Mouse (Mus musculus): ENCODE results near the gene Abtb2. TPM values are rescaled to one million over a fixed set of nuclear protein-coding genes. Genes with fewer than 3 reads are reported as not detected.

Gene Abtb2
- polyA plus RNA-seq, 1 experiment from 2014 or later, result 19.9 TPM

GRCm38 (mm10) chr2:103578663-103579213 is 12.6 kb downstream of the Abtb2 start:
- Histone ChIP-seq H3K4me1 (ENCODE audit: control insufficient read depth, insufficient read depth, low read length) (peaks cover 77% of the 10 kb centered on the region), H3K9me3 (replicated peaks; ENCODE audit: control insufficient read depth, low read length) (no peaks in the 10 kb centered on the region), H3K36me3 (ENCODE audit: control insufficient read depth, insufficient read depth) (no peaks in the 10 kb centered on the region), H3K4me3 (ENCODE audit: low read length) (no peak overlapping the region), H3K27ac (ENCODE audit: low read length) (peak overlapping the region; percentile 97), H3K27me3 (ENCODE audit: control insufficient read depth, insufficient read depth, low read length) (no peaks in the 10 kb centered on the region), H3K9ac (ENCODE audit: low read length) (peak overlapping the region; percentile 49), H3K4me2 (ENCODE audit: low read depth, low read length) (peak overlapping the region; percentile 54)
- no peak for ATAC-seq (replicated peaks; ENCODE audit: extremely low read depth, insufficient read depth, low FRiP score)
- WGBS, result 86% methylated on average over 10 of the region's 10 CpGs

DNA sequence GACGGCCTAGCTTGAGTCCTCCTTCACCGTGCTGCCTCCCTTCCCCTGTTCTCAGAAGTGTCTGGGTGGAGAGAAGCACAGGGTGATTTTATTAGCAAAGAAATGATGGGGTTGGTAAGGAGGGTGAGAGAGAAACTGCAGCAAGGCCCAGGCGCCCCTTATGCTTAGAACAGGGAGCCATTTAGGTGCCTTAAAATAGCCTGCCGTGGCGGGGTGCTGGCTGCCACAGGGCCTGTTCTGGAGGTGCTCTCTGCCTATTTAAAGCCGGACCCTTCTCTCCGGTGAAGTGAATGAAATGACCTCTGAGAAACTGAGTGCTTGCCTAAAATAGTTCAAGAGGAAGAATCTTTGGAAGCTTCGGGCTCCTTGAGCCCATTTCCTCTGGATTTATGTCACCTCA is 14.6 kb downstream of the Abtb2 start:
- Histone ChIP-seq H3K4me1 (ENCODE audit: control insufficient read depth, insufficient read depth, low read length) (peaks cover 79% of the 10 kb centered on the region), H3K4me3 (ENCODE audit: low read length) (no peak overlapping the region), H3K9me3 (replicated peaks; ENCODE audit: control insufficient read depth, low read length) (no peaks in the 10 kb centered on the region), H3K4me2 (ENCODE audit: low read depth, low read length) (peak overlapping the region; percentile 38), H3K27ac (ENCODE audit: low read length) (peak overlapping the region; percentile 97), H3K9ac (ENCODE audit: low read length) (peak overlapping the region; percentile 55), H3K36me3 (ENCODE audit: control insufficient read depth, insufficient read depth) (no peaks in the 10 kb centered on the region), H3K27me3 (ENCODE audit: control insufficient read depth, insufficient read depth, low read length) (no peaks in the 10 kb centered on the region)
- 31% methylated on average over 8 of the region's 8 CpGs for WGBS
- ATAC-seq (replicated peaks; ENCODE audit: extremely low read depth, insufficient read depth, low FRiP score), result peak; percentile 38; the same call in 1 of the 2 replicates

GRCm38 (mm10) chr2:103581369-103581897 is 15.3 kb downstream of the Abtb2 start:
- peak overlapping the region; percentile 97 for H3K27ac ChIP-seq (ENCODE audit: low read length)
- no peaks in the 10 kb centered on the region for H3K27me3 ChIP-seq (ENCODE audit: control insufficient read depth, insufficient read depth, low read length)
- no peak overlapping the region for H3K4me3 ChIP-seq (ENCODE audit: low read length)
- H3K36me3 ChIP-seq (ENCODE audit: control insufficient read depth, insufficient read depth), result no peaks in the 10 kb centered on the region
- H3K9ac ChIP-seq (ENCODE audit: low read length), result peak overlapping the region; percentile 26
- peaks cover 76% of the 10 kb centered on the region for H3K4me1 ChIP-seq (ENCODE audit: control insufficient read depth, insufficient read depth, low read length)
- no peak for ATAC-seq (replicated peaks; ENCODE audit: extremely low read depth, insufficient read depth, low FRiP score)
- H3K4me2 ChIP-seq (ENCODE audit: low read depth, low read length), result peak overlapping the region; percentile 38
- WGBS, result 31% methylated on average over 7 of the region's 7 CpGs
- no peaks in the 10 kb centered on the region for H3K9me3 ChIP-seq (replicated peaks; ENCODE audit: control insufficient read depth, low read length)

GRCm38 (mm10) chr2:103583316-103583715 is 17.2 kb downstream of the Abtb2 start:
- peaks cover 76% of the 10 kb centered on the region for H3K4me1 ChIP-seq (ENCODE audit: control insufficient read depth, insufficient read depth, low read length)
- 0 out of 2 replicates have a peak, but pooled peaks have one; percentile 6 for ATAC-seq (replicated peaks; ENCODE audit: extremely low read depth, insufficient read depth, low FRiP score)
- no peak overlapping the region; the same call in 1 of the 2 replicates for H3K27ac ChIP-seq (ENCODE audit: low read length)
- H3K27me3 ChIP-seq (ENCODE audit: control insufficient read depth, insufficient read depth, low read length), result no peaks in the 10 kb centered on the region
- no peak overlapping the region for H3K4me3 ChIP-seq (ENCODE audit: low read length)
- no peak overlapping the region for H3K4me2 ChIP-seq (ENCODE audit: low read depth, low read length)
- 32% methylated on average over 3 of the region's 3 CpGs for WGBS
- H3K9ac ChIP-seq (ENCODE audit: low read length), result no peak overlapping the region
- H3K9me3 ChIP-seq (replicated peaks; ENCODE audit: control insufficient read depth, low read length), result no peaks in the 10 kb centered on the region
- H3K36me3 ChIP-seq (ENCODE audit: control insufficient read depth, insufficient read depth), result no peaks in the 10 kb centered on the region

DNA sequence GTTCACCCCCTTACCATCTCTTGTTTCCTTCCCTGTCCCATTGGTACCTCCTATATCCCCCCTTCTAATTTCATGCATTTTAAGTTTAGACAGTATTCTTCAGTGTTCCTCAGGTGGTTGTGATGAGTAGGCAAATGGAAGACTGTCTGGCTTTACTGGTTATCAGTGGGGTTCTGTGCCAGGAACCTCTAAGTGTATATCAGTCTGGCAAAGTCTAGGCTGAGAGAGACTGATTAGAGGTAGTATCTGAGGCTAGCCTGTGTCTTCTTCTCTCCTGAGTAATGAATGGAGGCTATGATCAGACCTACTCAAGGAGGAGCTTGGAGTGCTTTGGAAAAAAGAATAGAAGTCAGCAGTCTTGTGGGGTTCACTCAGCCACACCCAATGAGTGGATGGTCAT is 18.0 kb downstream of the Abtb2 start:
- Histone ChIP-seq H3K27ac (ENCODE audit: low read length) (no peak overlapping the region), H3K9me3 (replicated peaks; ENCODE audit: control insufficient read depth, low read length) (no peaks in the 10 kb centered on the region), H3K4me1 (ENCODE audit: control insufficient read depth, insufficient read depth, low read length) (peaks cover 76% of the 10 kb centered on the region), H3K9ac (ENCODE audit: low read length) (no peak overlapping the region), H3K27me3 (ENCODE audit: control insufficient read depth, insufficient read depth, low read length) (no peaks in the 10 kb centered on the region), H3K36me3 (ENCODE audit: control insufficient read depth, insufficient read depth) (no peaks in the 10 kb centered on the region), H3K4me2 (ENCODE audit: low read depth, low read length) (no peak overlapping the region), H3K4me3 (ENCODE audit: low read length) (no peak overlapping the region)
- ATAC-seq (replicated peaks; ENCODE audit: extremely low read depth, insufficient read depth, low FRiP score), result no peak

DNA sequence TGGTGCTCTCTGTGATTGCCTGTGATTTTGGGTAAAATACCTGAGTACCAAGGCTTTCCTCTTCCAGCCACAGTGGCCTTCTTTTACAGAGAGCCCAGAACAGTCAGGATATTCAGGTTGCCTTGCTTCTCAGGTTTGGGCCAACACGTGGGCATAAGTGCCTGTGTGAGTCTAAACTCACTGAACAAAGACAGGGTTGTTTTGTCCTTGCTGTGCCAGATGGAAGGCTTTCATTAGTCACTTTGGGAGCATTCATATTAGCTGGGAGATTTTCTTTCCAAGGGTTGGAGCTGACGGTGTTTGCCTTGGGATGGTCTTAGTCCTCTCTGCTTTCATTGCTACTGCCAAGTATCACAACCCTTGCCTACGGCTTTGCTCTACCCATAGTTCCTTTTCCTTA is 20.3 kb downstream of the Abtb2 start:
- Histone ChIP-seq H3K4me2 (ENCODE audit: low read depth, low read length) (no peak overlapping the region), H3K9ac (ENCODE audit: low read length) (no peak overlapping the region), H3K4me1 (ENCODE audit: control insufficient read depth, insufficient read depth, low read length) (peaks cover 75% of the 10 kb centered on the region), H3K9me3 (replicated peaks; ENCODE audit: control insufficient read depth, low read length) (no peaks in the 10 kb centered on the region), H3K27me3 (ENCODE audit: control insufficient read depth, insufficient read depth, low read length) (no peaks in the 10 kb centered on the region), H3K36me3 (ENCODE audit: control insufficient read depth, insufficient read depth) (no peaks in the 10 kb centered on the region), H3K27ac (ENCODE audit: low read length) (no peak overlapping the region), H3K4me3 (ENCODE audit: low read length) (no peak overlapping the region)
- ATAC-seq (replicated peaks; ENCODE audit: extremely low read depth, insufficient read depth, low FRiP score), result no peak
- WGBS, result 77% methylated on average over 3 of the region's 3 CpGs

GRCm38 (mm10) chr2:103588776-103589175 is 22.7 kb downstream of the Abtb2 start:
- no peak overlapping the region for H3K4me3 ChIP-seq (ENCODE audit: low read length)
- H3K9ac ChIP-seq (ENCODE audit: low read length), result no peak overlapping the region
- H3K4me2 ChIP-seq (ENCODE audit: low read depth, low read length), result no peak overlapping the region
- H3K27ac ChIP-seq (ENCODE audit: low read length), result peak overlapping the region; percentile 34
- H3K9me3 ChIP-seq (replicated peaks; ENCODE audit: control insufficient read depth, low read length), result no peaks in the 10 kb centered on the region
- no peak for ATAC-seq (replicated peaks; ENCODE audit: extremely low read depth, insufficient read depth, low FRiP score)
- no peaks in the 10 kb centered on the region for H3K36me3 ChIP-seq (ENCODE audit: control insufficient read depth, insufficient read depth)
- H3K27me3 ChIP-seq (ENCODE audit: control insufficient read depth, insufficient read depth, low read length), result no peaks in the 10 kb centered on the region
- WGBS, result 63% methylated on average over 5 of the region's 5 CpGs
- peaks cover 73% of the 10 kb centered on the region for H3K4me1 ChIP-seq (ENCODE audit: control insufficient read depth, insufficient read depth, low read length)

DNA sequence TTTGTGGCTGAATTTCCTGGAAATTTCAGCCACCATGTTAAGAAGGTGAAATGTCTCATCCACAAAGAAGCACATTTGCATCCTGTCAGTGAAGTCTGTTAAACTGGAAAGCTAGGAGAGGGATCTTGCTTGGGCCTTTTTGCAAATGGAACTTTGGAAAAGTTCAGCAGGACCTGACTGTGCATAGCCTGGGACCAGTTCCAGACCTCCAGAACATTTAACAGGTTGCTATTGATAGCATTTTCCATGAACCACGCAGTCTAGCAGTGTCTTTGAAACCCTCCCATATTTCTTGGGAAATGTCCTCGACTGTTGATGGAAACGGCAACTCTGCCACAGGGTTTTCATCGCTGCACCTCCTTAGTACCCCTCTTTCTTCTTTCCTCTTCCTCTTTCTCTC is 23.3 kb downstream of the Abtb2 start:
- H3K9ac ChIP-seq (ENCODE audit: low read length), result no peak overlapping the region
- 37% methylated on average over 4 of the region's 4 CpGs for WGBS
- H3K9me3 ChIP-seq (replicated peaks; ENCODE audit: control insufficient read depth, low read length), result no peaks in the 10 kb centered on the region
- H3K4me1 ChIP-seq (ENCODE audit: control insufficient read depth, insufficient read depth, low read length), result peaks cover 73% of the 10 kb centered on the region
- no peaks in the 10 kb centered on the region for H3K36me3 ChIP-seq (ENCODE audit: control insufficient read depth, insufficient read depth)
- H3K4me3 ChIP-seq (ENCODE audit: low read length), result no peak overlapping the region
- ATAC-seq (replicated peaks; ENCODE audit: extremely low read depth, insufficient read depth, low FRiP score), result no peak
- H3K27ac ChIP-seq (ENCODE audit: low read length), result peak overlapping the region; percentile 34
- H3K4me2 ChIP-seq (ENCODE audit: low read depth, low read length), result no peak overlapping the region
- no peaks in the 10 kb centered on the region for H3K27me3 ChIP-seq (ENCODE audit: control insufficient read depth, insufficient read depth, low read length)

- no peak for ATAC-seq (replicated peaks; ENCODE audit: extremely low read depth, insufficient read depth, low FRiP score)
- Histone ChIP-seq H3K4me3 (ENCODE audit: low read length) (no peak overlapping the region), H3K36me3 (ENCODE audit: control insufficient read depth, insufficient read depth) (no peaks in the 10 kb centered on the region), H3K4me2 (ENCODE audit: low read depth, low read length) (no peak overlapping the region), H3K27ac (ENCODE audit: low read length) (no peak overlapping the region), H3K9me3 (replicated peaks; ENCODE audit: control insufficient read depth, low read length) (no peaks in the 10 kb centered on the region), H3K4me1 (ENCODE audit: control insufficient read depth, insufficient read depth, low read length) (peaks cover 86% of the 10 kb centered on the region), H3K27me3 (ENCODE audit: control insufficient read depth, insufficient read depth, low read length) (no peaks in the 10 kb centered on the region), H3K9ac (ENCODE audit: low read length) (no peak overlapping the region)
- 81% methylated on average over 7 of the region's 7 CpGs for WGBS
Observed at GRCm38 (mm10) chr2:103590645-103591044, 24.5 kb downstream of the Abtb2 start.

All from heart, embryonic 16.5 days (tissue).